21 mouse cellular contexts compared by ENCODE assay signal in genomic region chr15:98069566-98070245, GRCm38 (mm10). TPM values are rescaled to one million over a fixed set of nuclear protein-coding genes. Genes with fewer than 3 reads are reported as not detected.
DNase-seq lines count a peak whose midpoint lies in the region; TF ChIP-seq lines count a peak whose summit lies in the region.
"Had no signal": no experiment of that assay in that cellular context is flagged by ENCODE, and none has a peak within 500 bp of the region (broad histone marks: within the 10 kb centered on the region; RNA-seq: fewer than 3 reads in every experiment).

No protein-coding gene starts in this region.

- no peak overlapping the region for H3K4me3 ChIP-seq in gastrocnemius, adult 2 months
- H3K4me3 ChIP-seq in layer of hippocampus, adult 2 months = no peak overlapping the region
- H3K4me3 ChIP-seq: hindbrain, embryonic 12.5 days; left cerebral cortex, adult 2 months; limb, embryonic 13.5 days; neural tube, embryonic 13.5 days; stomach, embryonic 15.5 days had no signal

- no peak overlapping the region for H3K27ac ChIP-seq in gastrocnemius, adult 2 months
- no peak overlapping the region for H3K27ac ChIP-seq in layer of hippocampus, adult 2 months
- H3K27ac ChIP-seq: hindbrain, embryonic 12.5 days; left cerebral cortex, adult 2 months; limb, embryonic 13.5 days; macrophage; neural tube, embryonic 13.5 days; stomach, embryonic 15.5 days had no signal

- intact Hi-C loops in gastrocnemius, adult 2 months (cut with DNase I) = no loop called here

- no peak for DNase-seq in gastrocnemius, adult 2 months
- DNase-seq in gastrocnemius, postnatal 10 days = no peak
- no peak for DNase-seq in layer of hippocampus, adult 2 months (ENCODE audit: low spot score in 2 of 2)
- DNase-seq in layer of hippocampus, adult 8-10 months (ENCODE audit: low spot score in 2 of 2) = no peak
- DNase-seq in induced T-regulatory cell, adult 2 months (ENCODE audit: low read depth) = peak; percentile 31
- DNase-seq in thymus, postnatal 14 days = peak; percentile 68
- DNase-seq in spleen, adult 12 weeks (ENCODE audit: low spot score) = no peak
- no peak for DNase-seq in right cerebral cortex, postnatal 25 days
- DNase-seq: adrenal gland, postnatal 25 days; B cell, adult 2 months; cerebellum, postnatal 36 days; gastrocnemius, postnatal 25 days; kidney, adult 9 months; lung, embryonic 14.5 days; right cerebral cortex, postnatal 4 days had no signal

- TF ChIP-seq CTCF in gastrocnemius, adult 2 months (IDR thresholded peaks at IDR 0.05) = peak; percentile 10; the same call in 1 of the 2 replicates
- peak; percentile 21 for TF ChIP-seq CTCF in layer of hippocampus, adult 2 months (conservative IDR thresholded peaks at IDR 0.05)

RNA-seq across cellular contexts. Expression of gene Pfkm, which starts 22.7 kb away (rescaled TPM):
- 1,000 to 10,000 TPM; 2,669 to 2,908 TPM for total RNA-seq in gastrocnemius, adult 2 months (2021)
- 1,000 to 10,000 TPM; 1,073 to 1,245 TPM for total RNA-seq in gastrocnemius, postnatal 10 days (2021)
- total RNA-seq in layer of hippocampus, adult 2 months (2021) = 100 to 1,000 TPM; 333 to 349 TPM
- total RNA-seq in layer of hippocampus, adult 8-10 months (2022) = 100 to 1,000 TPM; 332 to 357 (median 349) TPM

RNA-seq across cellular contexts. Expression of gene Senp1, which starts 23.8 kb away (rescaled TPM):
- 1 to 10 TPM; 7.4 to 8.5 TPM for total RNA-seq in gastrocnemius, adult 2 months (2021)
- 10 to 100 TPM in 1 of 2 experiments, 1 to 10 TPM in 1; 9.6 to 13.3 TPM for total RNA-seq in gastrocnemius, postnatal 10 days (2021)
- 10 to 100 TPM; 12.7 to 13.5 TPM for total RNA-seq in layer of hippocampus, adult 2 months (2021)
- 10 to 100 TPM; 13.8 to 16.1 (median 14.9) TPM for total RNA-seq in layer of hippocampus, adult 8-10 months (2022)

Comparison
In these comparisons a context has a peak if more than half of its experiments do, and no peak if none do; other contexts are left out.
1. DNase-seq: peak in induced T-regulatory cell, adult 2 months (single experiment) and thymus, postnatal 14 days (single experiment); none in gastrocnemius, adult 2 months (single experiment), gastrocnemius, postnatal 10 days (single experiment), layer of hippocampus, adult 2 months (0 of 2), layer of hippocampus, adult 8-10 months (0 of 2), spleen, adult 12 weeks (single experiment) and right cerebral cortex, postnatal 25 days (single experiment).